Mouse (Mus musculus): ENCODE data around the gene Fgb. TPM values are rescaled to one million over a fixed set of nuclear protein-coding genes. Genes with fewer than 3 reads are reported as not detected.

Gene Fgb
- total RNA-seq (2021), result 14.2 and 242 TPM in 2 replicates
- long read RNA-seq, experiment 1, transcript Fgb-201 (8 exons, 3,810 nt), result major isoform, 14 of 18 reads
- long read RNA-seq, experiment 1, partial matches to known transcripts, result 2 of 18 reads
- long read RNA-seq, experiment 1, other reads (novel, unspliced or antisense), result 2 of 18 reads
- long read RNA-seq, experiment 2, transcript Fgb-201 (8 exons, 3,810 nt), result major isoform, 544 of 616 reads
- long read RNA-seq, experiment 2, partial matches to known transcripts, result 69 of 616 reads
- long read RNA-seq, experiment 2, other reads (novel, unspliced or antisense), result 3 of 616 reads

- DNase-seq, result no peak
Measured at GRCm38 (mm10) chr3:83049680-83050079, at the start of gene Fgb. Gene Fgb (minus strand): TSS chr3:83049863.

DNA sequence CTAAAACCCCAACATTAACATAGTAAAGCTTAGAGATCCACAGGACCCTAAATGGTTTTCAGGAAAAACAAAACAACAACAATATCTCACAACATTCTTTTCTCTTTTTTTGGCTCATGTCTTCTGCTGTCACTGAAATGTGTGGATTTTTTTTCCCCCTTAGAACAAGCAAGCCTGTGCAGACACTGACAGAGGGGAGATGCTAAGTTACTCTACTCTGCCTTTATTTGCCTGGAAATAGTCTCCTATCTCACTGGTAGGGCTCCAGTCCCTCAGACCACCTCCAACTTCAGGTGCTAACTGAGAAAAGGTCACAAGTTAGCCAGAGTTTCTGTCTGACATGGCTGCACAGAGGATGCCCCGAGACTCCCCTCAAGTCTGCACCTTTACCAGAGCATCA lies 49.5 kb upstream of the Fgb start:
- no peak for DNase-seq

- DNase-seq, result peak; percentile 14
Measured at GRCm38 (mm10) chr3:83098546-83099034, 48.9 kb upstream of the Fgb start.

DNA sequence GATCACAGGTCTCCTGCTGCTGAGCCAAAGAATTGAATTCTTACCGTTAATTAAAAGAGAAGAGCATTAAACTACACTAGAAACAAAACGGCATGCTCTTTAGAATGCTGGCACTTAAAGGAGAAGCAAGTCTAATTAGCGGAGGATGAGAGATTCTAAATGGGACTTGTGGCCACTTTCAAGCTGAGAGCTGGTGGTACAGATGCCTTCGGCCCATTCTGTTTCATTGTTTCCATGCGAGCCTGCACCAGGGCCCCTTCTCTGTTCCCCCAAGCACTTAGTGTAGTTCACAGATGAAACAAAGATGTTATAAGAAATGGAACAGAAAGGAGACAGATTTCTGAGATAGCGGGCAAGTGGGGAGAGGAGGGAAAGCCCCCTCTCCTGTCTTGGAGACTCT lies 47.9 kb upstream of the Fgb start:
- no peak for DNase-seq

DNA sequence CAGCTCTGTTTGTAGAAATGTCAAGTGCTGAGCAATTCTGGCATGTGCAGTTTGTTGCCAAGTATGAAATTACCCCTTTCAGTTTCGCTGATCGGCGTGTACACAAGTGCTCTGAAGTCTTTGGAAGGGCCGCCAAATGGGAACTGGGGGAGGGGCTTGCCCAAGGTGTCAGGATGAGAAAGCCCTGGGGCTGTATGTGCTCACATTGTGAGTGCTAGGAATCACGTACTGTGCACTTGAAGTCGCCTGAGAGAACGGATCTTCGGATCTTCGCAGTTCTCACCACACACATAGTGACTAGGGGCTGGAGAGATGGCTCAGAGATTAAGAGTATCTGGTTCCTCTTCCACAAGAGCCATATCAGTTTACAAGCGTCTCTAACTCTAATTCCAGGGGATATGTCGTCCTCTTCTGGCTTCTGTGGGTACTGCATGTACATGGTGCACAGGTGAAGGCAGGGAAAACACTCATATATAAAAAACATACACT lies 30.9 kb upstream of the Fgb start:
- peak; percentile 74 for DNase-seq

DNA sequence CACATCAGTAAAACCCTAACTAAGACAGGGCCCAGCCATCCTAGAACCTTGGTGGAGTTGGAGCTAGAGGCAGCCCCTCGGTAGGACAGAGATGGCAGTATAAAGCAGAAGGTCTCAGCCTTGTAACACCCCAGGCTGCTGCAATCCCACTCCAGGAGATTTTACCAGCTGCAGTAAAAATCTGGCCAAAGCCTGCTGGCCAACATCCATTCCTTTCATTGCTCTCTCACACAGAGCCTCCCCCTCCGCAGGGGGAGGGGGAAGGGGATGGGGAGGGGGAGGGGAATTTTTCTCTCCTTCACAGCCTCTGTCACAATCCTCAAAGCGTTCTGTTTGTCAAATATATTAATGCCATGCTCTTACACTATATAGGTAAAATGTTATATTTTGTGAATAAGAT lies 26.9 kb upstream of the Fgb start:
- DNase-seq, result no peak

GRCm38 (mm10) chr3:83070231-83070630 lies 20.6 kb upstream of the Fgb start:
- DNase-seq, result no peak

DNA sequence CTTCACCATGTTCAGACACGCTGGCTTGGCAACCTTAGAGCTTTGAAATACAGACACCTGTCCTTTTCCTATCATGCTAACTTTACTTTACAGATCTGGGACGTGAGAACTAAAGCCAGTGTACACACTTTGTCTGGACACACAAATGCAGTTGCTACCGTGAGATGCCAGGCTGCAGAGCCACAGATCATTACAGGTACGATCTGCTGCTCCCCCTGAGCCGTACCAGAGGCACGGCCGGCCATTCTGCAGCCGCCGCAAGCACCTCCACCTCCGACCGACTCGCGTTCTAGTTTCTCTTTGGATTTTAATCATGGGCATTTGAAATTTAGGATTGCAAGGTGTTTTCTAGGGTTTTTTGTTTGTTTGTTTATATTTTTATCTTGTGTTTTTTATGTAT lies 19.2 kb upstream of the Fgb start:
- DNase-seq, result no peak

GRCm38 (mm10) chr3:83067920-83068319 lies 18.3 kb upstream of the Fgb start:
- no peak for DNase-seq

DNA sequence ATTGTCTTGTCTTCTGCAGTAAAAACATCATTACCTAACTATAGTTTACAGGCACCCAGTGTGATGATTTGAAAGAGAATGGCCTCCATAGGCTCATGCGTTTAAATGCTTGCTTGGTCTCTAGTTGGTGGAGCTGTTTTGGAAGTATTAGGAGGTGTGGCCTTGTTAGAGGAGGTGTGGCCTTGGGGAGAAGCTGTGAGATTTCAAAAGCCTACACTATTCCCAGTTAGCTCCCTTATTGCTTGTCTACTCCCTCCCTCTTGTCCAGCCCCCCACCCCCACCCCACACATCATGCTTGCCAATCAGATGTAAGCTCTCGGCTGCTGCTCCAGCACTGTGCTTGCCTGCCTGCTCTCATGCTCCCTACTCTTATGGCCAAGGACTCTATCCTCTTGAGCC lies 7.4 kb upstream of the Fgb start:
- DNase-seq, result no peak

DNA sequence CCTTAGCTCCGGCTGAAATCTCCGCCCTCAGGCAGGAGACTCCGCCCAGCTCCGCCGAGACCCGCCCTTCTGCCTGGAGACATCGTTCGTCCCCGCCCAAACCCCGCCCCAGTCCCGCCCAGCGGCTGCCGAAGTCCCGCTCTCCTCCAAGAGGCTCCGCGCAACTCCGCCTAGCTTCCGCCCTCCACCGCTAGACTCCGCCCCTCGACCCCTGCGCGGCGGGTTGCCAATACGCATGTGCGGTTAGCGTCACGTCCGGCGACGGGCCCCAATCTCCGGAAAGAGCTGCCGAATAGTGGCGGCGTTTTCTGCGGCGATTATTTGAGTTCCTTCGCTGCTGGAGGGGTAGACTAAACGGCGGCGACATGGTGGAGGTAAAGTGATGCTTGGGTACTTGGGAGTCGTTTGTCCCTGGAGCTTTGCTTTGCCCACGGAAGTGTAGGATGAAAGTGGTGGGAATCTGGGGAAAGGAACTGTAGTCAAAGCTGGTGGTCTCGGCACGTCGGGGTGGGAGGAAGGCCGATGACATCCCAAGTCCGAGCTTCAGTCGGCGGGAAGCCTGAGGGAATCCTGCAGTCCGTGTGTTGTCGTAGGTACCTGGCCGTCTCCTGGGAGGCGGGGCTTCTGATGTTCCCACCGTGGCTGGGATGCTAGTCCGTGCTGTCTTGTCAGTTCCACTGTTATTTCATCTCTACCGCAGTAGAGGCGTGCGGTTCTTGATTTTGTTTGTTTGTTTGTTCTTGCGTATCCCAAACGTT lies 5.8 kb upstream of the Fgb start, which contains the start of gene Plrg1:
TSS of gene Plrg1 (plus strand) at position 242 of the 758 bp plus-strand sequence.
- DNase-seq, result peak; percentile 99

GRCm38 (mm10) chr3:83054759-83055158 lies 5.1 kb upstream of the Fgb start:
- DNase-seq, result no peak

GRCm38 (mm10) chr3:83053758-83054157 lies 4.1 kb upstream of the Fgb start:
- peak; percentile 40 for DNase-seq

DNA sequence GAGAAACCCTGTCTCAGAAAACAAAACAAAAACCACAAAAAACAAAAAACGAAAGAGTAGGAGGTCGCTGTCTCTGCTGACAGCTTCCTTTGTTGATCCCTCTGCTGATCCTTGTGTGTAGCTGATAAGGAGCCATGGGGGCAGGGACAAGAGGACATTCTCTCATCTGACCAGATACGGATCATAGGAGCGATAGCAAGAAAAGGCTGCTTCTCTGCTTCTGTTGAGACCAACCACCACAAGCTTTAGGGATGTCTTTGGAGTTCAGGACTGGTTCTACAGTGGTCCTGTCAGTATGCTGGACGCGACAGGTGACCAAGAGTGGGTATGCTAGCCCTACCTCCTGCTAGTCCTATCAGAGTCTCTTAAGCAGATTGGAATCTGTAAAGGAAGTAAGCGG lies 3.5 kb upstream of the Fgb start:
- no peak for DNase-seq

DNA sequence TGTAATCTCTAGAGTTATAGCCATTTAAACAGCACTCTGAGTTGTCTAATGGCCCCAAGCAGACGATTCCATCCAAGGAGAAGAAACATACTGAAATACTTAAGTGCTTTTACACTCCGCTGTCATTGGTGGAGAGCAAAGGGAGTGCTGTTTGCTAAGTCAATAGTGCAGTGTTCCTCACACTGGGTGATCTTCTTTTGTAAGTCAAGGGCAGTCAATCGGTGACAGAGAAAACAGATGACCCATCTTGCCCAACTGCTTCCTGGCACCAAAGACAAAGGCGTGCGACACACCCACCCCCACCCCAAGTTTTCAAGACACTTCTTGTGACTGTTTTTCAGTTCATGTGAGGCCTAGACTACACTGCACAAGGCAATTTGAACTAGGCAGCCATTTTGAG lies 2.4 kb upstream of the Fgb start:
- DNase-seq, result no peak

- no peak for DNase-seq
Measured at GRCm38 (mm10) chr3:83050661-83051060, 998 bp upstream of the Fgb start.

DNA sequence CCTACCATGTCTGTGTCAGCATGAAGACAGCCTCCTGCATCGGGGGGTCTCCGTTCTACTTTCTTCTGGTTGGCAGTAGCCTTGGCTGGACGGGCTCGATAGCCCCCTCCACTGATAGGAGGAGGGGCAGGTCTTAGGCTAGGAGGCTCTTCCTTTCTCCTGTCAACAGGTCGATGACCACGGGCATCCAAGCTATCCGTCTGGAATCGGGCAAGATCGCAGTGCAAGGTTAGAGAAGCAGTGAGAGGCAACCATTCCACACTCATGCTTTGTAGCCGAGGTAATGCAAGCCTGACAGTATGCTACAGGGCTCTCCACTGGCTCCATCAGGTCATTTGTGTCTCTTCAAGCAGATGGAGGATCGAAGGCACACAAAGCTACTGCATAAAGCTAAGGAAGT lies 3.0 kb downstream of the Fgb start:
- DNase-seq, result no peak

DNA sequence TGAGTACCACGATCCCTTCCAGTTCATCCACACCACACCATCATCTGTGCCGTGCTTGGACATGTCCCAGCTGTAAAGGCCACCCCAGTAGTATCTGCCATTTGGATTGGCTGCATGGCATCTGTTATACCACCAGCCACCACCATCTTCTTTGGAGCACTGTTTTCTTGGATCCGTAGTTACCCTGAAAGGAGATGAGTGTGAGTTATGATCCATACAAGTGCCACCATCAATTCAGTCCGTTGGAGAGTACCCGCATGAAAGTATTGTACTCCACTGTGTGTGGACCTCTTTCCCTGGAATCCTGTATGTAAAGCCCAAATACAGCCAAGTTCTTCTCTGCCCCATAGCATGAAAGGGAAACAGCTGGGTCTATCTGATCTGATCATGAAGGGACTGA lies 7.2 kb downstream of the Fgb start:
- DNase-seq, result no peak

GRCm38 (mm10) chr3:83039666-83040065 lies 10.0 kb downstream of the Fgb start:
- no peak for DNase-seq

DNA sequence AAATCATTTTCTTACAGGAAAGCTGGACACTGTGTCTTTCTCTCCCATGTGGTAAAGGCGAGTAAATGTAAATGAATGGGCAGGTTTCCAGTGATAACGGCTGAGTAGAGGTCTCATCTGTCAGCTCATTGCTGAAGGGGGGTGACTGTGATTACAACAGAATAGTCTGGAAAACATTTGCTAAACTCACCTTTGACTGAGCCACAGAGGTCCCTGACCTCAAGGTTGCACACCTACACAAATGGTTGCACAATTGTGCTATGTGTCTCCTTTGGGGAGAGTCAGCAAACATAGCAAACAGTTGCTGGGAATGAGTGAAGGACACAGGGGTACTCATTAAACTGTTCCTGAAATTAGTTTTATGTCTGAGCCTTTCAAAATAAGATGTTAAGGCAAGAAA lies 10.8 kb downstream of the Fgb start:
- DNase-seq, result no peak

- no peak for DNase-seq
Measured at GRCm38 (mm10) chr3:83033801-83034200, 15.9 kb downstream of the Fgb start.

DNA sequence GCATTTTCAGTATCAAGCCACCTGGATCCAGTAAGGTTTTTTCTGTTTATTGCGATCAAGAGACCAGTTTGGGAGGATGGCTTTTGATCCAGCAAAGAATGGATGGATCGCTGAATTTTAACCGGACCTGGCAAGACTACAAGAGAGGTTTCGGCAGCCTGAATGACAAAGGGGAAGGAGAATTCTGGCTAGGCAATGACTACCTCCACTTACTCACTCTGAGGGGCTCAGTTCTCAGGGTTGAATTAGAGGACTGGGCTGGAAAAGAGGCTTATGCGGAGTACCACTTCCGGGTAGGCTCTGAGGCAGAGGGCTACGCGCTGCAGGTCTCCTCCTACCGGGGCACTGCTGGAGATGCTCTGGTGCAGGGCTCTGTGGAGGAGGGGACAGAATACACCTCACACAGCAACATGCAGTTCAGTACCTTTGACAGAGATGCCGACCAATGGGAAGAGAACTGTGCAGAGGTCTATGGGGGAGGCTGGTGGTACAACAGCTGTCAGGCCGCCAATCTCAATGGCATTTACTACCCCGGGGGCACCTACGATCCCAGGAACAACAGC lies 16.8 kb downstream of the Fgb start:
- no peak for DNase-seq

DNA sequence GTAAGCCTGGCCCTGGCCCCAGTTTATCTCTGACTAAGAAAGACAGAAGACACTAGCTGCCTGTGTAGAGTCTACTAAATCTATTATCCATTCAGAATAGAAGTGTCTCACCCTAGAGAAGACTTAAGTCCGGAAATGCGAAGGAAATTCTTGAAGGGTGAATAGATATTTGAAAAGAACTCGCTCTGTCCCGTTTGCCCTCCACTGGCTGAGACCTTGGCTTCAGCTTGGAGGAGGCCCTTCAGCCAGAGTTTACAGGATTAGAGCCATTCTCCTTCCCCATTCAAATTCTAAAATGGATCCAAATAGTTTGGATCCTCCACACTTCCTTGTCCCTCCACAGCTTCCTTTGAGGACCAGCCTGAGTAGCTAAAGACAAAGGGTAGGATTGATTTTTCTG lies 19.3 kb downstream of the Fgb start:
- no peak for DNase-seq
